Mouse (Mus musculus): Measurements from ENCODE around the gene Mier1. TPM values are rescaled to one million over a fixed set of nuclear protein-coding genes. Genes with fewer than 3 reads are reported as not detected.
A peak's percentile ranks its signal among the peaks of the same experiment; 100 is the strongest.
"Not testable (repeated sequence)": the region's sequence is repeated elsewhere in the genome, so short reads cannot be mapped to it uniquely, and the experiment has no call there.

The Mier1 gene
- polyA plus RNA-seq, 1 experiment from 2014 or later = 41.4 TPM

DNA sequence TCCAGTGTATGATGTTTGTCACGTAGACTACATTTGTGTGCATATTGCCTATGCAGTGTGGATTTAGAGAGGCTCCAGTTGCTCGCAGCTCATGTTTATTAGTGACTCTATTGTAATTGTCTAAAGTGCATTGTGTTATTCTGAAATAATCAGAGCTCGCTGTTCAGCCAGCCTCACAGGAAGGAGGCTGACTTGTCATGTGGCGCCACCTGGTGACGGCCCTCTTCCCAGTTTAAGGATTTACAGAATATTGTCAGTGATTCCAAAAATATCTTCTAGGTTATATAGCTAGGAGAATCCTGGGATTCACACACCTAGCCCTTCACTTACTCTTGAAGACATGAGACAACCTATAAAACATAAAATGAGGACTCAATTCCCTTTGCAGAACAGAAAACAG is 32.1 kb downstream of the Mier1 start:
- ATAC-seq (replicated peaks; ENCODE audit: low FRiP score, low read depth) = no peak
- peaks cover 36% of the 10 kb centered on the region for H3K36me3 ChIP-seq (ENCODE audit: insufficient read depth, low read length)

DNA sequence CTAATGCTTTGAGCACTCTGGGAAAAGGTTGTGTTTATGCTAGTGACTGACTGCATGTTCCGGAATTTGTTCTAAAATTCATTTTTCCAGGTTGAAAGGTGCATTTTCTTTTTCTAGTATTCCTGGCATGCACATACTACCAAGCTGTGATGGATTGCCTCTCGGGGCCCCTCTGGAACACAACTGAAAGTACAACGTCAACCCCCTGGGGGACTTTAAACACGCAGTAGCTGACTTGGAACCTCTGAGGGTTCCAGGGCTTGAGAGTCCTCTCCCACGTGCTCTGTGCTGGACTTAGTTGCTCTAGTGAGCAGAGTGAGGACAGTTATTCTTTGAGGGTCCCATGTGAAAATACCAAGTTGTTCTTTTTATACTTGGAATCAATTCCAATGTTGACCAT is 37.8 kb downstream of the Mier1 start:
- no peaks in the 10 kb centered on the region for H3K9me3 ChIP-seq (replicated peaks; ENCODE audit: low read length)
- no peak overlapping the region for H3K4me2 ChIP-seq (ENCODE audit: low read length)
- ATAC-seq (replicated peaks; ENCODE audit: low FRiP score, low read depth) (no peak), DNase-seq (ENCODE audit: low spot score) (no peak)
- H3K36me3 ChIP-seq (ENCODE audit: insufficient read depth, low read length) = peaks cover 50% of the 10 kb centered on the region
- no peak for TF ChIP-seq CTCF (IDR thresholded peaks at IDR 0.05; ENCODE audit: low read depth)
- no peak overlapping the region for H3K4me3 ChIP-seq (replicated peaks; ENCODE audit: low read depth, low read length)
- 71% methylated on average over 5 of the region's 5 CpGs for WGBS
- H3K4me1 ChIP-seq (replicated peaks; ENCODE audit: insufficient read depth, low read length) = no peaks in the 10 kb centered on the region
- no peak overlapping the region for H3K9ac ChIP-seq (ENCODE audit: low read depth, low read length)
- H3K27ac ChIP-seq = no peak overlapping the region
- H3K27me3 ChIP-seq (ENCODE audit: insufficient read depth, low read length) = no peaks in the 10 kb centered on the region

More for the DNA sequence above, 32.1 kb downstream of the Mier1 start:
- H3K9ac ChIP-seq (ENCODE audit: low read depth, low read length) = no peak overlapping the region
- H3K27me3 ChIP-seq (ENCODE audit: insufficient read depth, low read length) = no peaks in the 10 kb centered on the region
- 42% methylated on average over 5 of the region's 5 CpGs for WGBS
- H3K27ac ChIP-seq = no peak overlapping the region
- peak; percentile 82 for DNase-seq (ENCODE audit: low spot score)
- peak; percentile 90 for TF ChIP-seq CTCF (IDR thresholded peaks at IDR 0.05; ENCODE audit: low read depth)
- no peak overlapping the region for H3K4me2 ChIP-seq (ENCODE audit: low read length)
- H3K9me3 ChIP-seq (replicated peaks; ENCODE audit: low read length) = no peaks in the 10 kb centered on the region
- H3K4me3 ChIP-seq (replicated peaks; ENCODE audit: low read depth, low read length) = no peak overlapping the region
- H3K4me1 ChIP-seq (replicated peaks; ENCODE audit: insufficient read depth, low read length) = no peaks in the 10 kb centered on the region

DNA sequence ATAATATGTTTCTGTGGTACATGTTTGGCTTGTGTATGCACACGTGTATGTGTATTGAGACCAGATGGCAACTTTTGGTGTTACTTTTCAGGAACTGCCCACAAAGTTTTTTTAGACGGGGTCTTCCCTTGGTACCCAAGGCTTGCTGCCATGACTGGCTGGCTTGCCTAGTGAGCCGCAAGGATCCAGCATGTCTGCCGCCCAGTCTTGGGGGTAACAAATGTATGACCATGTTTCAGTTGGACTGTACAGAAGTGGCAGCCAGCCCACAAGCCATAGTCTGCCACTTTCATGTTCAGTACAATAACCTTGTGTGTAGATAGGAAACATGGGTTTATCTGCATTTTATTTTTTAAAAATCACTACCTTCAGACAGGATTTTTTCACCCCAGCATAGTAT is 44.6 kb downstream of the Mier1 start:
- TF ChIP-seq CTCF (IDR thresholded peaks at IDR 0.05; ENCODE audit: low read depth) = no peak

DNA sequence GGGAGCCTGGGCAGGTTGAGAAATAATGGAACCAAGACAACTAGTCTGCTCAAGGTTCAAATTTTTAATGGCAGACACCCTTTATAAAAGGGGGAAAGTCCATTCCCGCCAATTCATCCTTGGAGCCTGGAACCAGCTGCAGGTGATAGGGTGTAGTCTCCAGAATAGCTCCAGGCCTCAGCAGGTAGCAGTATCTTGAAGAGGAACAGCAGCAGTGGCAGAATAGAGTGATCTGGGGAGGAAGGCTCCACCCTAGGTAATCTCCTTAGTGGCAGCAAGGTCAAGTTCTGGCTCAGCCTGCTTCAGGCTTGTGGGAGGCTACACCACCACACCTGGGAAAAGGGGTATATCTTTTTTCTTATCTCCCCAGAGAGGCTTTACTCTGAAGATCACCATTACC is 52.0 kb downstream of the Mier1 start:
- WGBS = 96% methylated on average over 1 of the region's 1 CpGs
- ATAC-seq (replicated peaks; ENCODE audit: low FRiP score, low read depth); H3K27ac ChIP-seq; H3K27me3 ChIP-seq (ENCODE audit: insufficient read depth, low read length); H3K9me3 ChIP-seq (replicated peaks; ENCODE audit: low read length); H3K4me3 ChIP-seq (replicated peaks; ENCODE audit: low read depth, low read length); H3K9ac ChIP-seq (ENCODE audit: low read depth, low read length); H3K4me1 ChIP-seq (replicated peaks; ENCODE audit: insufficient read depth, low read length); H3K36me3 ChIP-seq (ENCODE audit: insufficient read depth, low read length); H3K4me2 ChIP-seq (ENCODE audit: low read length); DNase-seq (ENCODE audit: low spot score): not testable (repeated sequence)

More for the DNA sequence above, 44.6 kb downstream of the Mier1 start:
- no peak overlapping the region for H3K27ac ChIP-seq
- DNase-seq (ENCODE audit: low spot score) = no peak
- no peak for ATAC-seq (replicated peaks; ENCODE audit: low FRiP score, low read depth)
- 93% methylated on average over 4 of the region's 4 CpGs for WGBS
- H3K4me3 ChIP-seq (replicated peaks; ENCODE audit: low read depth, low read length) = no peak overlapping the region
- peaks cover 47% of the 10 kb centered on the region for H3K36me3 ChIP-seq (ENCODE audit: insufficient read depth, low read length)
- H3K27me3 ChIP-seq (ENCODE audit: insufficient read depth, low read length) = no peaks in the 10 kb centered on the region
- no peak overlapping the region for H3K4me2 ChIP-seq (ENCODE audit: low read length)
- no peaks in the 10 kb centered on the region for H3K9me3 ChIP-seq (replicated peaks; ENCODE audit: low read length)
- no peak overlapping the region for H3K9ac ChIP-seq (ENCODE audit: low read depth, low read length)
- H3K4me1 ChIP-seq (replicated peaks; ENCODE audit: insufficient read depth, low read length) = no peaks in the 10 kb centered on the region

DNA sequence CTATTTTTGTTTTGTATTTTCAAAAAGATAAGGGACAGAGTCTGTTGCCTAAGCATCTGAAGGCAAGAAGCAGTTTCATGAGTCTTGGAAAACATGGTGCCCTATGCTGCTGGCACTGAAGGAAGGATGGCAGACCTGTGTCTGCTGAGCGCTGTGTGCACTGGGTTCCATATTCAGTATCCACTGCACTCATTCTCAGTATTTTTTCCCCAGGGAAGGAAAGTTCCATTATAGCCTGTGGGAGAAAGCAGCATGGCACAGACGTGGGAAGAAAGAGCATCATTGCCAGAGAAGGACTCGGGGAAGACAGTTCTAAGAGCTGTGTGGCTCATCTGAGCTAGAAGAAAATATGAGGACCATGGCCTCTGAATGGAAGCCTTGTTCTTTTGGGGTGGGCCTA is 57.1 kb downstream of the Mier1 start:
- H3K36me3 ChIP-seq (ENCODE audit: insufficient read depth, low read length) = 0 out of 2 replicates have a peak, but pooled peaks cover 5% of the 10 kb centered on the region
- no peak for TF ChIP-seq CTCF (IDR thresholded peaks at IDR 0.05; ENCODE audit: low read depth)
- no peaks in the 10 kb centered on the region for H3K4me1 ChIP-seq (replicated peaks; ENCODE audit: insufficient read depth, low read length)
- H3K9ac ChIP-seq (ENCODE audit: low read depth, low read length) = no peak overlapping the region
- H3K9me3 ChIP-seq (replicated peaks; ENCODE audit: low read length) = no peaks in the 10 kb centered on the region
- DNase-seq (ENCODE audit: low spot score) (no peak), ATAC-seq (replicated peaks; ENCODE audit: low FRiP score, low read depth) (no peak)
- no peak overlapping the region for H3K4me3 ChIP-seq (replicated peaks; ENCODE audit: low read depth, low read length)
- H3K4me2 ChIP-seq (ENCODE audit: low read length) = no peak overlapping the region
- no peaks in the 10 kb centered on the region for H3K27me3 ChIP-seq (ENCODE audit: insufficient read depth, low read length)
- H3K27ac ChIP-seq = no peak overlapping the region
- WGBS = 93% methylated on average over 3 of the region's 3 CpGs

DNA sequence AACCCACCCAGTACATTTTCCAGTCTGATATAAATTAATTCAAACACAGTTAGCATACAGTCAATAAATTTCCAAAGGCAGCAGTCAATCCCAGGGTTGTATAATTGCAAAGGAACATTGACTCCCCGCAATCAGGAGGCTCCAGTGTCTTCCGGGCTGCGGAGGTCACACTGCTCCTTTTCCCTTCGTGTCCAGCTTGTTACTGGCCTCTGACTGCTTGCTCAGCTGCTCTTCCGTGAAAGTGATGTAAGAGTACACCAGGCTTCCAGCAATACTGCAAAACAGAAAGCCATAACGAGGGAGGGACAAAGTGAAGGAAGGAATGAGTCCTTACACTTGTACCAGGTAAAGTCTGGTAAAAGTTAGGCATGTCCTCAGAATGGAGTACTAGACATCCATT is 59.3 kb downstream of the Mier1 start:
- peaks cover 2% of the 10 kb centered on the region; the same call in 1 of the 2 replicates for H3K4me1 ChIP-seq (replicated peaks; ENCODE audit: insufficient read depth, low read length)
- peak; percentile 82 for DNase-seq (ENCODE audit: low spot score)
- no peaks in the 10 kb centered on the region for H3K27me3 ChIP-seq (ENCODE audit: insufficient read depth, low read length)
- no peak for TF ChIP-seq CTCF (IDR thresholded peaks at IDR 0.05; ENCODE audit: low read depth)
- H3K36me3 ChIP-seq (ENCODE audit: insufficient read depth, low read length) = 0 out of 2 replicates have a peak, but pooled peaks cover 5% of the 10 kb centered on the region
- 34% methylated on average over 6 of the region's 6 CpGs for WGBS
- H3K4me3 ChIP-seq (replicated peaks; ENCODE audit: low read depth, low read length) = no peak overlapping the region
- 0 out of 2 replicates have a peak, but pooled peaks have one; percentile 29 for ATAC-seq (replicated peaks; ENCODE audit: low FRiP score, low read depth)
- no peak overlapping the region for H3K4me2 ChIP-seq (ENCODE audit: low read length)
- no peak overlapping the region for H3K27ac ChIP-seq
- H3K9ac ChIP-seq (ENCODE audit: low read depth, low read length) = no peak overlapping the region
- H3K9me3 ChIP-seq (replicated peaks; ENCODE audit: low read length) = no peaks in the 10 kb centered on the region

DNA sequence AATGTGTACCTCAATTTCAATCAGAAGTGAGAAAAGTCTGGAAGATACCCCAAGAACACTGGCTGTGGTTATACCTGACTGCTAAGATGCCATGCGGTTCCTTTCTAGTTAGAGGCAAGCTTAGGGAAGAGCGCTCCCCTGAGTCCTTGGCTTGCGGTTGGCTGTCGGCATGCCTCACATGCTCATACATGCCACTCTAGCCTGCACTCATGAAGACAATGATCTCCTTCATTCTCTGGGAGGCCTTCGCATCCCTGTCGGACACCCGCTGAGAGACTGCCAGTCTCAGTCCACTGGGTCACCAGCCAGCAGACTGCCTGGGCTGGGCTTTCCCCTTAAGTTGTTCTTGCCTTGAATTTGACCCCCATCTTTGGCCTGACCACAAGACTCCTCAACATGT is 59.8 kb downstream of the Mier1 start:
- H3K27ac ChIP-seq = no peak overlapping the region
- 87% methylated on average over 7 of the region's 7 CpGs for WGBS

More for the DNA sequence above, 59.8 kb downstream of the Mier1 start:
- Histone ChIP-seq H3K27me3 (ENCODE audit: insufficient read depth, low read length) (no peaks in the 10 kb centered on the region), H3K4me3 (replicated peaks; ENCODE audit: low read depth, low read length) (no peak overlapping the region), H3K9ac (ENCODE audit: low read depth, low read length) (no peak overlapping the region), H3K4me1 (replicated peaks; ENCODE audit: insufficient read depth, low read length) (peaks cover 6% of the 10 kb centered on the region; the same call in 1 of the 2 replicates), H3K36me3 (ENCODE audit: insufficient read depth, low read length) (0 out of 2 replicates have a peak, but pooled peaks cover 5% of the 10 kb centered on the region), H3K4me2 (ENCODE audit: low read length) (no peak overlapping the region), H3K9me3 (replicated peaks; ENCODE audit: low read length) (no peaks in the 10 kb centered on the region)
- TF ChIP-seq CTCF (IDR thresholded peaks at IDR 0.05; ENCODE audit: low read depth) = no peak
- ATAC-seq (replicated peaks; ENCODE audit: low FRiP score, low read depth) (no peak), DNase-seq (ENCODE audit: low spot score) (no peak)

Measured in kidney, postnatal 0 days (tissue).